Mouse (Mus musculus) CH12.LX (cell line): ENCODE measurements around the gene B9d1. TPM values are rescaled to one million over a fixed set of nuclear protein-coding genes. Genes with fewer than 3 reads are reported as not detected.

Source experiments
- DNase-seq: peaks from one replicate; pipeline ENCODE4 v3.0.0-alpha.2; 2013; ENCODE audit errors: extremely low read depth
- H3K27ac ChIP-seq: 2 replicates; pipeline ENCODE4 v1.5.1; 2012; ENCODE audit warnings: low read depth, mild to moderate bottlenecking, control low read depth, moderate library complexity; ENCODE audit not compliant: insufficient read depth
- H3K27me3 ChIP-seq: replicated peaks from 2 replicates; pipeline ENCODE3; 2012; ENCODE audit warnings: inconsistent platforms
- H3K36me3 ChIP-seq, 2 experiments: replicated peaks in 1 of 2; 2 replicates each; pipeline versions ENCODE3 to v1.6.1; 2012; ENCODE audit warnings: inconsistent platforms in 1 of 2, low read length in 1 of 2, mild to moderate bottlenecking in 1 of 2, mixed read lengths in 1 of 2, moderate library complexity in 1 of 2; ENCODE audit not compliant: control insufficient read depth in 1 of 2, insufficient read depth in 1 of 2
- H3K4me1 ChIP-seq, 2 experiments: 2 replicates each; pipeline ENCODE4 v1.6.1; 2012; ENCODE audit warnings: inconsistent platforms in 1 of 2, moderate library complexity in 1 of 2; ENCODE audit not compliant: insufficient read depth in 2 of 2, control insufficient read depth in 1 of 2
- H3K4me2 ChIP-seq: 2 replicates; pipeline ENCODE4 v1.6.1; 2012; ENCODE audit warnings: low read depth, mild to moderate bottlenecking, control low read depth; ENCODE audit not compliant: poor library complexity, insufficient read depth, severe bottlenecking
- H3K4me3 ChIP-seq, 3 experiments: fragments of 150-350 bp in 1 of 3; sonication (generic) in 1 of 3; replicated peaks in 1 of 3; 2 replicates each; pipeline versions ENCODE3 to v1.5.1; 2011 to 2012; ENCODE audit warnings: low read depth in 2 of 3, low read length in 2 of 3, mild to moderate bottlenecking in 2 of 3, moderate library complexity in 2 of 3, control low read depth in 1 of 3, improper control_type of control experiment in 1 of 3, inconsistent platforms in 1 of 3, mixed read lengths in 1 of 3; ENCODE audit not compliant: poor library complexity in 1 of 3
- H3K79me2 ChIP-seq: replicated peaks from 2 replicates; pipeline ENCODE4 v1.6.1; 2012; ENCODE audit warnings: mild to moderate bottlenecking, moderate library complexity; ENCODE audit not compliant: control insufficient read depth, poor library complexity, insufficient read depth, severe bottlenecking; ENCODE audit errors: extremely low read depth
- H3K9ac ChIP-seq: 2 replicates; pipeline ENCODE4 v1.6.1; 2012; ENCODE audit warnings: low read depth, mild to moderate bottlenecking, control low read depth, moderate library complexity; ENCODE audit not compliant: insufficient read depth
- H3K9me3 ChIP-seq: replicated peaks from 2 replicates; pipeline ENCODE3; 2012; ENCODE audit warnings: low read length, inconsistent platforms, mixed read lengths
- CTCF ChIP-seq, 2 experiments: IDR thresholded peaks in 1 of 2; conservative IDR thresholded peaks in 1 of 2; 2 replicates each; pipeline ENCODE4 v1.5.1; 2011 to 2012; ENCODE audit warnings: low read depth in 2 of 2, low read length in 2 of 2, improper control_type of control experiment in 1 of 2, inconsistent platforms in 1 of 2, mild to moderate bottlenecking in 1 of 2, moderate library complexity in 1 of 2
- E2F4 ChIP-seq: IDR thresholded peaks from 2 replicates; pipeline ENCODE4 v1.6.1; 2011; ENCODE audit warnings: low read depth, low read length, improper control_type of control experiment; ENCODE audit not compliant: insufficient replicate concordance
- ELF1 ChIP-seq: IDR thresholded peaks from 2 replicates; pipeline ENCODE4 v1.6.1; 2014; ENCODE audit warnings: low read depth, mild to moderate bottlenecking, inconsistent platforms, low read length, improper control_type of control experiment
- EP300 ChIP-seq: IDR thresholded peaks from 2 replicates; pipeline ENCODE4 v1.6.1; 2011; ENCODE audit warnings: low read length, improper control_type of control experiment
- ETS1 ChIP-seq: conservative IDR thresholded peaks from 2 replicates; pipeline ENCODE4 v1.6.1; 2012; ENCODE audit warnings: low read depth, mild to moderate bottlenecking, inconsistent platforms, low read length, improper control_type of control experiment, moderate library complexity
- GABPA ChIP-seq: IDR thresholded peaks from 2 replicates; pipeline ENCODE4 v1.6.1; 2012; ENCODE audit warnings: low read depth, low read length, improper control_type of control experiment, inconsistent platforms; ENCODE audit not compliant: insufficient replicate concordance
- HCFC1 ChIP-seq: IDR thresholded peaks from 2 replicates; pipeline ENCODE4 v1.6.1; 2012; ENCODE audit warnings: low read depth, mild to moderate bottlenecking, inconsistent platforms, low read length, improper control_type of control experiment
- JUND ChIP-seq: conservative IDR thresholded peaks from 2 replicates; pipeline ENCODE4 v1.6.1; 2011; ENCODE audit warnings: low read depth, low read length, improper control_type of control experiment
- MAFK ChIP-seq: IDR thresholded peaks from 2 replicates; pipeline ENCODE4 v1.6.1; 2011; ENCODE audit warnings: low read length, improper control_type of control experiment; ENCODE audit not compliant: insufficient replicate concordance
- MAZ ChIP-seq: IDR thresholded peaks from 2 replicates; pipeline ENCODE4 v1.6.1; 2012; ENCODE audit warnings: low read depth, mild to moderate bottlenecking, inconsistent platforms, low read length, improper control_type of control experiment, moderate library complexity
- MEF2A ChIP-seq: IDR thresholded peaks from 2 replicates; pipeline ENCODE4 v1.6.1; 2014; ENCODE audit warnings: low read depth, mild to moderate bottlenecking, inconsistent platforms, low read length, improper control_type of control experiment, borderline replicate concordance
- MYC ChIP-seq: IDR thresholded peaks from 2 replicates; pipeline ENCODE4 v1.6.1; 2011; ENCODE audit warnings: low read depth, mild to moderate bottlenecking, improper control_type of control experiment, low read length
- NRF1 ChIP-seq: IDR thresholded peaks from 2 replicates; pipeline ENCODE4 v1.6.1; 2014; ENCODE audit warnings: low read depth, mild to moderate bottlenecking, inconsistent platforms, low read length, improper control_type of control experiment, moderate library complexity
- PAX5 ChIP-seq: IDR thresholded peaks from 2 replicates; pipeline ENCODE4 v1.6.1; 2012; ENCODE audit warnings: low read length, inconsistent platforms, mixed read lengths
- POLR2A ChIP-seq: IDR thresholded peaks from 2 replicates; pipeline ENCODE4 v1.6.1; 2011; ENCODE audit warnings: low read depth, mild to moderate bottlenecking, improper control_type of control experiment, low read length
- POLR2AphosphoS2 ChIP-seq: IDR thresholded peaks from 2 replicates; pipeline ENCODE4 v1.6.1; 2011; ENCODE audit warnings: low read depth, low read length, improper control_type of control experiment
- TBP ChIP-seq: conservative IDR thresholded peaks from 2 replicates; pipeline ENCODE4 v1.6.1; 2011; ENCODE audit warnings: low read depth, low read length, improper control_type of control experiment
- TCF12 ChIP-seq: IDR thresholded peaks from 2 replicates; pipeline ENCODE4 v1.6.1; 2014; ENCODE audit warnings: low read depth, mild to moderate bottlenecking, inconsistent platforms, low read length, improper control_type of control experiment
- USF1 ChIP-seq: IDR thresholded peaks from 2 replicates; pipeline ENCODE4 v1.6.1; 2014; ENCODE audit warnings: low read depth, mild to moderate bottlenecking, inconsistent platforms, low read length, improper control_type of control experiment
- ZC3H11A ChIP-seq: IDR thresholded peaks from 2 replicates; pipeline ENCODE4 v1.6.1; 2012; ENCODE audit warnings: low read depth, mild to moderate bottlenecking, inconsistent platforms, low read length, improper control_type of control experiment
- dilution Hi-C: fragments of 300-500 bp; cut with MboI; formaldehyde crosslinking; loops from 2 replicates; pipeline ENCODE4 v1.14.3; 2020; ENCODE audit warnings: low sequenced_read_pairs; ENCODE audit not compliant: extremely low pct_unique_long_range_greater_than_20kb, extremely low pct_ligation_motif_present
- in situ Hi-C: fragments of 300-500 bp; cut with MboI; formaldehyde crosslinking; loops from 3 replicates; pipeline ENCODE4 v1.14.3; 2019; ENCODE audit warnings: low sequenced_read_pairs, low pct_ligation_motif_present, low pct_unique_long_range_greater_than_20kb, mixed read lengths
- polyA plus RNA-seq: library from polyadenylated mRNA; unstranded; fragments of >175 nt; gene quantifications from 2 replicates; pipeline ENCODE4 v1.2.1, GENCODE M21; 2012; ENCODE audit warnings: low read depth; ENCODE audit not compliant: insufficient read length
- total RNA-seq, 2 experiments: library from RNA; depleted of rRNA; stranded (reverse); fragments of 300-350 nt in 1 of 2; fragments of >200 nt in 1 of 2; gene quantifications; 2 replicates each; pipeline ENCODE4 v1.2.3; 2012 to 2014

B9d1 gene
- total and polyA plus RNA-seq, 3 experiments, result 19.2 to 62.9 (median 26.2) TPM

GRCm38 (mm10) chr11:61540642-61541041 lies 35.7 kb downstream of the B9d1 start:
- in situ Hi-C loops, result no loop called here
- dilution Hi-C loops, result no loop called here
- no peak overlapping the region for H3K4me3 ChIP-seq
- H3K9me3 ChIP-seq, result no peaks in the 10 kb centered on the region
- H3K9ac ChIP-seq, result no peak overlapping the region
- H3K4me1 ChIP-seq, result no peaks in the 10 kb centered on the region
- TF ChIP-seq NRF1 (no peak), ETS1 (no peak), USF1 (no peak), EP300 (no peak), TBP (no peak), MYC (no peak), ZC3H11A (no peak), MAZ (no peak), PAX5 (no peak), MAFK (no peak), ELF1 (no peak), JUND (no peak), HCFC1 (no peak), MEF2A (no peak), GABPA (no peak), POLR2AphosphoS2 (no peak)
- no peaks in the 10 kb centered on the region for H3K27me3 ChIP-seq
- no peak overlapping the region for H3K4me2 ChIP-seq
- H3K27ac ChIP-seq, result no peak overlapping the region
- no peaks in the 10 kb centered on the region for H3K79me2 ChIP-seq
- peaks cover 5 to 36% of the 10 kb centered on the region in 2 experiments for H3K36me3 ChIP-seq
- no peak for DNase-seq

GRCm38 (mm10) chr11:61541106-61541505 lies 36.2 kb downstream of the B9d1 start:
- dilution Hi-C loops, result no loop called here
- no peak for TF ChIP-seq CTCF (conservative IDR thresholded peaks at IDR 0.05 in 1 of 2, IDR thresholded peaks at IDR 0.05 in 1 of 2; ENCODE audit: low read depth in 2 of 2, low read length in 2 of 2)
- no peak for TF ChIP-seq POLR2A
- TF ChIP-seq TCF12, result no peak
- TF ChIP-seq E2F4, result no peak

More at GRCm38 (mm10) chr11:61541106-61541505, 36.2 kb downstream of the B9d1 start:
- Histone ChIP-seq H3K4me2 (no peak overlapping the region), H3K36me3 (peaks cover 8 to 41% of the 10 kb centered on the region in 2 experiments), H3K9me3 (no peaks in the 10 kb centered on the region), H3K4me1 (no peaks in the 10 kb centered on the region), H3K27me3 (no peaks in the 10 kb centered on the region), H3K4me3 (no peak overlapping the region), H3K27ac (no peak overlapping the region), H3K79me2 (no peaks in the 10 kb centered on the region), H3K9ac (no peak overlapping the region)
- in situ Hi-C loops, result no loop called here
- DNase-seq, result no peak
